Mouse (Mus musculus) stomach, embryonic 16.5 days (tissue): Measurements from ENCODE around the gene Plxna4. TPM values are rescaled to one million over a fixed set of nuclear protein-coding genes. Genes with fewer than 3 reads are reported as not detected.

ENCODE experiments used
- ATAC-seq: fragments of 200-750 bp; cut with Nextera tagmentation; 2 replicates; pipeline ENCODE4 v1.8.0; 2017; ENCODE audit warnings: moderate number of reproducible peaks, moderate TSS enrichment; ENCODE audit not compliant: insufficient read depth, low FRiP score
- H3K27ac ChIP-seq: fragments of 300-500 bp; sonication (generic); 2 replicates; pipeline ENCODE4 v1.5.1; 2014; ENCODE audit warnings: low read length
- H3K27me3 ChIP-seq: fragments of 300-500 bp; sonication (generic); 2 replicates; pipeline ENCODE4 v1.6.1; 2014; ENCODE audit warnings: low read length, control low read depth, mixed read lengths; ENCODE audit not compliant: control insufficient read depth, insufficient read depth
- H3K36me3 ChIP-seq: fragments of 300-500 bp; sonication (generic); 2 replicates; pipeline ENCODE4 v1.6.1; 2014; ENCODE audit warnings: low read length; ENCODE audit not compliant: control insufficient read depth, insufficient read depth
- H3K4me1 ChIP-seq: fragments of 300-500 bp; sonication (generic); 2 replicates; pipeline ENCODE4 v1.6.1; 2014; ENCODE audit warnings: low read length, control low read depth, mixed read lengths; ENCODE audit not compliant: control insufficient read depth, insufficient read depth
- H3K4me2 ChIP-seq: fragments of 300-500 bp; sonication (generic); 2 replicates; pipeline ENCODE4 v1.6.1; 2014; ENCODE audit warnings: low read depth, low read length, mixed read lengths
- H3K4me3 ChIP-seq: fragments of 300-500 bp; sonication (generic); replicated peaks from 2 replicates; pipeline ENCODE4 v1.5.1; 2014; ENCODE audit warnings: mild to moderate bottlenecking, low read length
- H3K9ac ChIP-seq: fragments of 300-500 bp; sonication (generic); 2 replicates; pipeline ENCODE4 v1.6.1; 2014; ENCODE audit warnings: low read length
- H3K9me3 ChIP-seq: fragments of 300-500 bp; sonication (generic); replicated peaks from 2 replicates; pipeline ENCODE4 v1.6.1; 2016; ENCODE audit warnings: low read length, control low read depth; ENCODE audit not compliant: control insufficient read depth
- WGBS: fragments of 180-500 bp; shearing (Covaris S2); extraction: QIAGEN DNeasy Blood & Tissue Kit; methylation state at CpG from one replicate; pipeline ENCODE4 v1.1.7; 2014; 5-methylcytosine and 5-hydroxymethylcytosine counted together
- polyA plus RNA-seq: library from polyadenylated mRNA; unstranded; fragments of >200 nt; fragmentation: Nextera tagmentation; extraction: Ambion mirVana; gene quantifications from 2 replicates; pipeline ENCODE4 v1.2.1, GENCODE M21; 2015

Gene Plxna4
- polyA plus RNA-seq, 1 experiment from 2014 or later: 1.9 TPM

DNA sequence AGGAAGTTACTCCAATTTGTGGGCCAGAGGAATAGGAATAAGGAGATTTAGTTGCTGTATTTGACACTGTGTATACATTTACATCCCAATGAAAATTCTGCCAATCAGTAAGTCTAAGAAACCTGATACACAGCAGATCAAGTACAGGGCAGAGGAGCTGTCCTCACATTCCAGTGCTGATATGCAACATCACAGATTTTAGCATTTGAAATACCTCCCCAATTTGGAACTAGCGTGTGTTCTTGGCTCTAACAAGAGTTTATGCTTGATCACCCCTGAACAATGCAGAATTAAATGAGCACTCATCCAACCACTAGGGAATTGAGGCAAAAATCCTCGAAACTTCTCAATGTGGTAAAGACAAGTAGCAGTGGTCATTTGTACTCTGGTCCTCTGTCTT is 307.3 kb downstream of the Plxna4 start:
- Histone ChIP-seq H3K4me1 (no peaks in the 10 kb centered on the region), H3K36me3 (no peaks in the 10 kb centered on the region), H3K4me2 (no peak overlapping the region), H3K4me3 (no peak overlapping the region), H3K27ac (no peak overlapping the region), H3K9me3 (no peaks in the 10 kb centered on the region), H3K27me3 (no peaks in the 10 kb centered on the region), H3K9ac (no peak overlapping the region)
- 50% methylated on average over 2 of the region's 2 CpGs for WGBS
- no peak for ATAC-seq

- ATAC-seq: no peak
- no peaks in the 10 kb centered on the region for H3K27me3 ChIP-seq
- WGBS: 71% methylated on average over 4 of the region's 4 CpGs
Observed at GRCm38 (mm10) chr6:32271463-32271862, 316.5 kb downstream of the Plxna4 start.

DNA sequence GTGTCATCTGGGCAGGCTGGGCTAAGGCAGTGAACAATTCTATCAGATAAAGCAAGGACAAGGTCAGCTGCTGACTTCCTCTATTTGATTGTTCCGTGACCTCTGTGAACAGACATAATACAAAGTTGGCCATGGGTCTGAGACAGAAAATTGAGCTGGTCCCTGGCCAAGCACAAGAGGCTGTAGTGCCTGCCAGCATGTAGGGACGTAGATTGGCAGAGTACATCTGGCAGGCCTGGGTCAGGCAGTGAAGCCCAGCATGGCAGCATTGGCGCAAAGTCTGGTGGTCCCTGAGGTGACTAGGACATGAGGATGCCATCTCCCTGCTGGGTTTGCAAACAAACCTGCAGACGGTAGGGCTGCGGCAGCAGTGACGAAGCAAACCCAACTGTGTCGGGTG is 321.9 kb downstream of the Plxna4 start:
- Histone ChIP-seq H3K27ac (no peak overlapping the region), H3K4me3 (no peak overlapping the region), H3K4me2 (no peak overlapping the region), H3K36me3 (no peaks in the 10 kb centered on the region), H3K9ac (no peak overlapping the region), H3K4me1 (no peaks in the 10 kb centered on the region), H3K27me3 (no peaks in the 10 kb centered on the region), H3K9me3 (no peaks in the 10 kb centered on the region)
- no peak for ATAC-seq
- WGBS: 85% methylated on average over 7 of the region's 7 CpGs

More at GRCm38 (mm10) chr6:32271463-32271862, 316.5 kb downstream of the Plxna4 start:
- Histone ChIP-seq H3K4me2 (no peak overlapping the region), H3K9me3 (no peaks in the 10 kb centered on the region), H3K27ac (no peak overlapping the region), H3K4me3 (no peak overlapping the region), H3K4me1 (no peaks in the 10 kb centered on the region), H3K9ac (no peak overlapping the region), H3K36me3 (no peaks in the 10 kb centered on the region)

GRCm38 (mm10) chr6:32261339-32261738 is 326.7 kb downstream of the Plxna4 start:
- Histone ChIP-seq H3K4me2 (no peak overlapping the region), H3K36me3 (no peaks in the 10 kb centered on the region), H3K27ac (no peak overlapping the region), H3K27me3 (no peaks in the 10 kb centered on the region), H3K9me3 (no peaks in the 10 kb centered on the region), H3K9ac (no peak overlapping the region), H3K4me1 (no peaks in the 10 kb centered on the region), H3K4me3 (no peak overlapping the region)
- WGBS: 43% methylated on average over 3 of the region's 3 CpGs
- ATAC-seq: no peak

DNA sequence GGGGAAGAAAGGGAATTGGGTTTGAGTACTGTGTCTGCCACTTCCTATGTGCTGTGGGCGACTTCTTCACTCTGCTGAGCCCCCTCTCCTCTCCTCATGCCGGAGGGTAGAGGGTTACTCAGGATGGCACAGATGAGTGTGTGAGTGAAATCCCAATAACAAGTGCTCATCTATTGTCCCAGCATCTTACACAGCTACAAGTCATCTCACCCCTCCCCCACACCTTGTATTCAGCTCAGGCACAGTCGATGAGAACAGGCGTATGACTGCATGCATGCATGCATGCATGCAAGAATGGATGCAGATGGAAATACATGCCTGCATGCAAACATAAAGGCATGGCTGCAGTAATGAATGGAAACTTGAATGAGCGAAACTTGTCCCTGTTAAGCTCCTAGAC is 327.7 kb downstream of the Plxna4 start:
- H3K9me3 ChIP-seq: no peaks in the 10 kb centered on the region
- H3K9ac ChIP-seq: no peak overlapping the region
- no peaks in the 10 kb centered on the region for H3K36me3 ChIP-seq
- no peaks in the 10 kb centered on the region for H3K27me3 ChIP-seq
- no peak overlapping the region for H3K27ac ChIP-seq
- 85% methylated on average over 5 of the region's 5 CpGs for WGBS
- H3K4me2 ChIP-seq: no peak overlapping the region
- no peaks in the 10 kb centered on the region for H3K4me1 ChIP-seq
- H3K4me3 ChIP-seq: no peak overlapping the region
- no peak for ATAC-seq

DNA sequence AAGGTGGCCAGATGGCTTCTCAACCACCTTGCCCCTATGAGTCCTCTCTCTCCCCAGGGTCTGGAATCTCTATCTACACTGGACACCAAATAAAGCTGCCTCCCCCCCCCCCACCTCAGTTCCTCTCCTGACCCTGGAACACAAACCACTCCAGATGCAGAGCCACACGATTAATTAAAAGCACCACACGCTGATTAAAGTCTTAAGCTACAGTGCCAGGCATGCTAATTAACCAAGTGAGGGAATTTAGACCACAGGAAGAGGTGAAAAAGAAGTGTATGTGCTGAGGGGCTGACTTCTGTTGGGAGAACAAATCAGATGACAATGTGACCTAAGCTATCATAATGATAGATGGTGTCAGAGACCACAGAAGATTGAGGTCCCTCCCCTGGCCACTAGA is 332.8 kb downstream of the Plxna4 start:
- H3K9ac ChIP-seq: no peak overlapping the region
- H3K4me3 ChIP-seq: no peak overlapping the region
- 54% methylated on average over 2 of the region's 2 CpGs for WGBS
- no peak for ATAC-seq
- H3K27me3 ChIP-seq: no peaks in the 10 kb centered on the region
- H3K9me3 ChIP-seq: no peaks in the 10 kb centered on the region
- H3K36me3 ChIP-seq: no peaks in the 10 kb centered on the region
- H3K27ac ChIP-seq: no peak overlapping the region
- H3K4me2 ChIP-seq: no peak overlapping the region
- H3K4me1 ChIP-seq: no peaks in the 10 kb centered on the region

DNA sequence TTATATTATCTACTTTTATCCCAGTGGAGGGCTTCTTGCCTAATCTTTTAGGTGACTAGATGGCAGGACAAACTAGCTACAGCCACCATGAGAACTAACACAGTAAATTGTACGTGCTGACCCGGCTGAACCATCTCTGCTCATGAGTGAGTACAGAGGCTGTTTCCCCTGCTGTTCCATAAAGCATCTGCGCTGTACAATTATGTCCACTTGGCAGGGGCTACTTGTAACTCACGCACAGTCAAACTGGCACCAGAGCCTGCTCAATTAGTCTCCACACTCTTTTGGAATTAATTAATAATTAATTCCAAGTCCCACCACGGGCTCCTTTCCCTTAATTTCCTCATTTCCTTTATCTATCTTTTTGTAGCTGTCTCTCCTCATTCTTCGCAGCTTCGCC is 335.8 kb downstream of the Plxna4 start:
- Histone ChIP-seq H3K36me3 (no peaks in the 10 kb centered on the region), H3K9ac (no peak overlapping the region), H3K4me3 (no peak overlapping the region), H3K27ac (no peak overlapping the region), H3K27me3 (no peaks in the 10 kb centered on the region), H3K4me1 (no peaks in the 10 kb centered on the region), H3K9me3 (no peaks in the 10 kb centered on the region), H3K4me2 (no peak overlapping the region)
- 76% methylated on average over 7 of the region's 7 CpGs for WGBS
- no peak for ATAC-seq

- H3K27me3 ChIP-seq: no peaks in the 10 kb centered on the region
- WGBS: 70% methylated on average over 10 of the region's 10 CpGs
- no peaks in the 10 kb centered on the region for H3K4me1 ChIP-seq
- no peak overlapping the region for H3K4me3 ChIP-seq
- no peaks in the 10 kb centered on the region for H3K9me3 ChIP-seq
- H3K9ac ChIP-seq: no peak overlapping the region
- H3K27ac ChIP-seq: no peak overlapping the region
- no peak overlapping the region for H3K4me2 ChIP-seq
- ATAC-seq: no peak
- no peaks in the 10 kb centered on the region for H3K36me3 ChIP-seq
Observed at GRCm38 (mm10) chr6:32251674-32252073, 336.3 kb downstream of the Plxna4 start.

- Histone ChIP-seq H3K36me3 (no peaks in the 10 kb centered on the region), H3K9ac (no peak overlapping the region), H3K27ac (no peak overlapping the region), H3K27me3 (no peaks in the 10 kb centered on the region), H3K4me3 (no peak overlapping the region), H3K4me2 (no peak overlapping the region), H3K4me1 (no peaks in the 10 kb centered on the region), H3K9me3 (no peaks in the 10 kb centered on the region)
- ATAC-seq: no peak
- 42% methylated on average over 6 of the region's 6 CpGs for WGBS
Observed at GRCm38 (mm10) chr6:32246036-32246435, 342.0 kb downstream of the Plxna4 start.

- no peaks in the 10 kb centered on the region for H3K4me1 ChIP-seq
- H3K4me2 ChIP-seq: no peak overlapping the region
- no peak for ATAC-seq
- H3K9ac ChIP-seq: no peak overlapping the region
- H3K36me3 ChIP-seq: no peaks in the 10 kb centered on the region
- no peaks in the 10 kb centered on the region for H3K27me3 ChIP-seq
- 74% methylated on average over 2 of the region's 2 CpGs for WGBS
- no peak overlapping the region for H3K4me3 ChIP-seq
- H3K27ac ChIP-seq: no peak overlapping the region
- no peaks in the 10 kb centered on the region for H3K9me3 ChIP-seq
Observed at GRCm38 (mm10) chr6:32243040-32243439, 345.0 kb downstream of the Plxna4 start.
